Mouse (Mus musculus) 416B (cell line): ENCODE data around the gene Mau2.
"Not testable (repeated sequence)": the region's sequence is repeated elsewhere in the genome, so short reads cannot be mapped to it uniquely, and the experiment has no call there.

Experiments
- DNase-seq: peaks from one replicate; pipeline ENCODE4 v3.0.0; 2011; ENCODE audit warnings: low read depth

Mau2 gene

GRCm38 (mm10) chr8:70042583-70043455, at the start of gene Mau2, which contains the start of gene Sugp1:
Gene Mau2, minus strand, starts transcription at chr8:70042734.
Gene Sugp1, plus strand, starts transcription at chr8:70042813.
- peak; percentile 99 for DNase-seq

- DNase-seq, result no peak
Measured at GRCm38 (mm10) chr8:70089296-70089960, 46.9 kb upstream of the Mau2 start.

- DNase-seq, result no peak
Measured at GRCm38 (mm10) chr8:70087836-70088650, 45.5 kb upstream of the Mau2 start.

- no peak for DNase-seq
Measured at GRCm38 (mm10) chr8:70087237-70087636, 44.7 kb upstream of the Mau2 start.

- DNase-seq, result no peak
Measured at GRCm38 (mm10) chr8:70086151-70086550, 43.6 kb upstream of the Mau2 start.

- DNase-seq, result no peak
Measured at GRCm38 (mm10) chr8:70084191-70085065, 41.9 kb upstream of the Mau2 start.

- DNase-seq, result no peak
Measured at GRCm38 (mm10) chr8:70083285-70083684, 40.8 kb upstream of the Mau2 start, which contains the start of gene Hapln4. Gene Hapln4, plus strand, starts transcription at chr8:70083457.

- DNase-seq, result no peak
Measured at GRCm38 (mm10) chr8:70081976-70082375, 39.4 kb upstream of the Mau2 start.

GRCm38 (mm10) chr8:70073682-70074081, 31.1 kb upstream of the Mau2 start:
- no peak for DNase-seq

- no peak for DNase-seq
Measured at GRCm38 (mm10) chr8:70073120-70073519, 30.6 kb upstream of the Mau2 start.

- no peak for DNase-seq
Measured at GRCm38 (mm10) chr8:70072441-70073069, 30.0 kb upstream of the Mau2 start, which contains the start of gene Tm6sf2. Gene Tm6sf2, plus strand, starts transcription at chr8:70072924.

- no peak for DNase-seq
Measured at GRCm38 (mm10) chr8:70071836-70072440, 29.4 kb upstream of the Mau2 start.

- no peak for DNase-seq
Measured at GRCm38 (mm10) chr8:70057721-70058120, 15.2 kb upstream of the Mau2 start.

GRCm38 (mm10) chr8:70050434-70050833, 7.9 kb upstream of the Mau2 start:
- not testable (repeated sequence) for DNase-seq

GRCm38 (mm10) chr8:70049662-70050061, 7.1 kb upstream of the Mau2 start:
- no peak for DNase-seq

GRCm38 (mm10) chr8:70043996-70044395, 1.5 kb upstream of the Mau2 start:
- DNase-seq, result no peak

GRCm38 (mm10) chr8:70041885-70042546, 518 bp downstream of the Mau2 start:
- no peak for DNase-seq

GRCm38 (mm10) chr8:70037994-70038393, 4.5 kb downstream of the Mau2 start:
- no peak for DNase-seq

- no peak for DNase-seq
Measured at GRCm38 (mm10) chr8:70030255-70030654, 12.3 kb downstream of the Mau2 start.

- no peak for DNase-seq
Measured at GRCm38 (mm10) chr8:70026151-70026550, 16.4 kb downstream of the Mau2 start.
